Mouse (Mus musculus): ENCODE data around the gene Trio.
A peak's percentile ranks its signal among the peaks of the same experiment; 100 is the strongest.

Trio gene

DNA sequence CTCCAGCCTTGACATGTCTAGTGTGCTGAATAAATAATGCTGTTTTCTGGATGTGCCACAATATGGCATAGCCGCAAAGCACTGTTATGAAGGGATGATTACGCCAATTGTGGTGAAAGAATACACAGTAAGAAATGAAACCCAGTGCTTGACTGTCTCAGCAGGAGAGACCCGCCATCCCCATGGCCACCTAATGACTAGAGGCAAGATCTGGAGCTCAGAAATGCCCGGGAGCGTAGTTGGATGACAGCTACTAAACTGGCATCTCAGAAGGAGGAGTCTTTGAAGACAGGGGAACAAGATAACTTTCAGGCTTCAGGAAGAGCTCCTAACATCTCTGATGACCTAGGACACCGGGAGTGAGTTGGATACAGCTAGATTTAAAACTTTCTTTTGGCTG, 12.0 kb upstream of the Trio start:
- no peak for DNase-seq (ENCODE audit: low read depth, low spot score)

DNA sequence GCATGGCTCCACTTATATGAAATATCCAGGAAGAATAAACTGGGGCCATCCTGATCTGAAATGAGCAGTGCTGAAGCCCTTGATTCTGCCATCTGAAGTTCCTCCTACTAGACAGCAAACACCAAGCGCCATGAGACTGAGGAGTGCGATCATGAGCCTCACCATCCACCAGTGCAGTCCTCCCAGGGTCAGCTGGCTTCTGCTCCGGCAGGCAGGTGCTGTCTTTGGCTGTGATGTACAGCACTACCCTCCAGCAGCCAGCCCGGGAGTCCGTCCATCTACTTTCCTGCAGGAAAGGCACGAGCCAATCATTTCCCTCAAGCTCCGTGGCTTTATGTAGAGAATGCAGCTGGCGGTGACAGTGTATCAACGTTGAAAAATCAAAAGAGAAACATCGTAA, 10.0 kb upstream of the Trio start:
- no peak for DNase-seq (ENCODE audit: low read depth, low spot score)

DNA sequence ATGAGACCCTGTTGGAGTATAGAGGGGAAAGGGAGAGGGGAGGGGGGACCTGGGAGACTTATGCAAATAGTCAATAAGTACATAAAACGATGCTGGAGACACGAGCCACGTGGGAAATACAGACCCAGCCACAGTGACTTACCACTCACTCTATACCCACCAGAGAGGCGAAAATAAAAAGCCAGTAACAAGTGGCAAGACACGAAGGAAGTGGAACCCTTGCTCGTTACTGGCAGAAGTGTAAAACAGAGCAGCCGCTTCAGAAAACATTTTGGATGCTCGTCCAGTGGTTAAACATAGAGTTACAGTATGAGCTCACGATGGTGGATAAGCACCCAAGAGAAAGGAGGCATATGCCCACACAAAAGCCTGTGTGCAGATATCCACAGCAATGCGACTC, 9.0 kb upstream of the Trio start:
- no peak for DNase-seq (ENCODE audit: low read depth, low spot score)

DNA sequence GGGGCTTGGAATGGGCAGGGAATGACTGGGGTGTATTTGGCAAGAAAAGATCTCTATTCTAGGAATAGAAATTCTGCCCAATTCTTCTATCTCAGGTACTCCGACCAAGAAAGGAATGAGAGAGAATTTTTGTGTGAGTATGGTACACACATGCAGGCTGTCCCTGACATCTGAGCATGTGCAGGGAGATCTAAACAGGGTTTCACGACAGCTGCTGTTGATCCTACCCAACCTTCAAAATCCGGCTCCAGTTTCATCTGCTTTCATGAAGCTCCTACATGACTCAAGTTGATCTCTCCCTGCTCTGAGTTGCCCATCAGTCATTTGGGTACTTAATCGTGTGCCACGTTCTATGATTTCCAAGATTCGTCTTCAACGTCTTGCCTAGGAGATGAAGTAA, 3.7 kb upstream of the Trio start:
- DNase-seq (ENCODE audit: low read depth, low spot score), result no peak

- no peak for DNase-seq (ENCODE audit: low read depth, low spot score)
Measured at GRCm38 (mm10) chr15:28028542-28028941, 2.9 kb upstream of the Trio start.

GRCm38 (mm10) chr15:28026167-28026481, 476 bp upstream of the Trio start:
- DNase-seq (ENCODE audit: low read depth, low spot score), result no peak

GRCm38 (mm10) chr15:28024965-28025338, 696 bp downstream of the Trio start:
- no peak for DNase-seq (ENCODE audit: low read depth, low spot score)

- DNase-seq (ENCODE audit: low read depth, low spot score), result no peak
Measured at GRCm38 (mm10) chr15:28024031-28024964, 1.4 kb downstream of the Trio start.

DNA sequence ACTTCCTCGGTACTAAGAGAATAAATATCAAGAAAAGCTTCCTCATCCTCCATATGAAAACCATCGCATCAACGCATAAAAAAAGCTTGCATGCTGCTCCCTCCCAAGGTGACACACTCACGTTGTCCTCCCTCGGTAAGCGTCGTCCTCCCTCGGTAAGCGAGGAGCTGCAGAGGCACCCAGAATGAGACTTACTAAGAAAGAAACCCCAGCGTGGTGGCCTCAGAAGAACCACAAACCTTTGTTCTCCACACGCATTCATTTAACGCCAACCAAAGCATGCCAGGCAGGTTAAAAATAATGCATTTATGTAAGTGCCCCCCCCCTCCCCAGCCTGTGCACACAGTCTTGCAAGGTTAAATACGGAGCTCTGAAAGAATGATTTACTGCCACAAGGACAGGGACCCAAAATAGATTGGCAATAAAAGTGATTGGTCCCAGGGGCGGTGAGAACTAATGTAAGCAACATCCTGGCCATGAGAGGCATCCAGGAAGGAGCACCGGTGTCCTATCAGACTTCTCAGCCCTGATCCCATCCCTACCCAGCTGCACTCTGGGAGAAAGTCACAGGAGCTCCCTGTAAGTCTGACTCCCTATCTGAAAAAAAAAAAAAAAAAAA, 3.9 kb downstream of the Trio start:
- DNase-seq (ENCODE audit: low read depth, low spot score), result no peak

- DNase-seq (ENCODE audit: low read depth, low spot score), result no peak
Measured at GRCm38 (mm10) chr15:28019393-28020070, 6.1 kb downstream of the Trio start.

DNA sequence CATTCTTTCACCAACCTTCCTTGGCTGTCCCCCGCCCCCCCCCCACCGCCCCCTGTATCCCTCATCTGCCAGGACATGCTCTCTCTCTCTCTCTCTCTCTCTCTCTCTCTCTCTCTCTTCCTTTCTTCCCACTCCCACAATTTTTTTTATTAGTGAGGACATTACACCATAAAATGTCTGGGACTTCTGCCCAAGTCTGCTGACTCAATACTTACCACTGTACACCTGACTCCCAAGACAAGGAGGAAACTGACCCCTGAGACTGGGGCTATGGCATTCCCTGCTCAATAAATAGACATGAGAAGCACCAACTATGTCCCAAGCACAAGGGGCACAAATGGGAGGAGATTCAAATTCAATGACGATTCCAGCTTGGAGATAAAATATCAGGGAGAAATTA, 18.1 kb downstream of the Trio start:
- DNase-seq (ENCODE audit: low read depth, low spot score), result no peak

- no peak for DNase-seq (ENCODE audit: low read depth, low spot score)
Measured at GRCm38 (mm10) chr15:28004192-28004767, 21.4 kb downstream of the Trio start.

GRCm38 (mm10) chr15:28002515-28002914, 23.1 kb downstream of the Trio start:
- DNase-seq (ENCODE audit: low read depth, low spot score), result no peak

DNA sequence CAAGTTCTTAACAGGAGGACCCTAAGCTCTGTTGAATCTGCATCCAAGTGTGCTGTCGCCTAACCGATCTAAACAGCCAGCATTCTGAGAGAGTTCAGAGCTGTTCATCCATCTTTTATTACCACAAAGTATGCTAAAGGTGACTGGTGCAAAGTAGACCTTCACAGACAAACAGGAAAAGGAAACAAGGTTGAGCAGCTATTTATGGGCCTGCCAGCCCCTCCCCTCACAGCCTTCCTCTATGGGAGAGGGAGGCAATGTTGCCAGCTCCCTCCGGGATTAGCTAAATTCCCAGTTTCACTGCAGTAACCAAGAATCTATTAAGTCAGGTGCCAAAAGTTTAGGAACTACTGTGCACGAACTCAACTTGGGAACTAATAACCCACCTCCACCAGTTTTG, 24.3 kb downstream of the Trio start:
- DNase-seq (ENCODE audit: low read depth, low spot score), result no peak

DNA sequence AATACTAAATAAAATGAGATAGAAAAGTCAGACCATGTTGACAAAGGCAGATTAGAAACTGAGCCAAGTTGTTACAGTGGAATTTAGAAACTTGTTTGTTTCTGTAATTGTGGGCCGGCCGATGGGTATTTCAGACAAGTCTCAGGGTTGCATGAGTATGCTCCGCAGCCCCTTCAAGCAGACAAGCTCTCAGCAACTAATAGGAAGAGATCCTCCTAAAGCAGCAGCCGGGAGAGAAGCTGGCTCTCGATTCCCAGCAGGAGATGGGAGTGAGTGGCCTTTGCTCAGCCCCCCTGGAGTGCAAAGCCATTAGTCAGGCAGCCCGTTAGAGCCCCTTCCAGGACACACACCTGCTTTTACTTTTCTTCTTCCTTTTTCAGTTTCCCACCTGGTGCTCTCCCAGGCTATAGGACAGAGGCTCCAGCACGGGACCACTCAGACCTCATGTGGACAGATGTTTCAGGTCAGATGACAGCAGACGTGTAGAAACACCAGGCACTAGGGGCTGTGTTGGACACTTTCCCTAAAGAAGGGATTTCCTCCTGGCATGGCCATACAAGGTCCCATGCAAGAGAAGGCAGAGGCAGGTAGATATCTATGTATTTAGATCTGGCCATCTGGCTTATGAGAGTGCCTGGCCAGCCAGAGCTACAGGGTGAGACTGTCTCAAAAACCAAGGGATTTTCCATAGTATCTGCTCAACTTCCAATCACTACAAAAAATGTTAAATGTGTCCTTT, 26.9 kb downstream of the Trio start:
- DNase-seq (ENCODE audit: low read depth, low spot score), result no peak

GRCm38 (mm10) chr15:27997917-27998316, 27.7 kb downstream of the Trio start:
- no peak for DNase-seq (ENCODE audit: low read depth, low spot score)

GRCm38 (mm10) chr15:27997391-27997841, 28.2 kb downstream of the Trio start:
- DNase-seq (ENCODE audit: low read depth, low spot score), result peak; percentile 58

GRCm38 (mm10) chr15:27996750-27997149, 28.9 kb downstream of the Trio start:
- no peak for DNase-seq (ENCODE audit: low read depth, low spot score)

DNA sequence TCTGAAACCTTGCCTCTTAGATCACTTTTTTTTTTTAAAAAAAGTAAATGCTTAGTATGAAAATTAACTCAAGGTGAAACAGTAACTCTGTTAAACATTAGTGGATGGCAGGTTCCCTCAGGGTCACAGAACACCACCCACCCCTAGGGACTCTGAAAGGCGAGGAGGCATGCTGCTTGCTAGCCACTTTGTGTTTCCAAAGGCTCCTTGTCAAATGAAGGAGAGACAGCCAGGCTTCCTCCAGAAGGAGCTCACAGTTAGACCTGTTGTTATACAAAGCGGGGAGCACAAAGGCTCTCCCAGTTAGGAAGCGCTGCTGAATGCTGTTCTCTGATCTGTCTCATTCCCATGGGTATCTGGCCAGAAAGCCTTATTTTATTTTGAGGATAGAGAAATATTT, 30.2 kb downstream of the Trio start:
- no peak for DNase-seq (ENCODE audit: low read depth, low spot score)

GRCm38 (mm10) chr15:27994870-27995269, 30.8 kb downstream of the Trio start:
- no peak for DNase-seq (ENCODE audit: low read depth, low spot score)

DNA sequence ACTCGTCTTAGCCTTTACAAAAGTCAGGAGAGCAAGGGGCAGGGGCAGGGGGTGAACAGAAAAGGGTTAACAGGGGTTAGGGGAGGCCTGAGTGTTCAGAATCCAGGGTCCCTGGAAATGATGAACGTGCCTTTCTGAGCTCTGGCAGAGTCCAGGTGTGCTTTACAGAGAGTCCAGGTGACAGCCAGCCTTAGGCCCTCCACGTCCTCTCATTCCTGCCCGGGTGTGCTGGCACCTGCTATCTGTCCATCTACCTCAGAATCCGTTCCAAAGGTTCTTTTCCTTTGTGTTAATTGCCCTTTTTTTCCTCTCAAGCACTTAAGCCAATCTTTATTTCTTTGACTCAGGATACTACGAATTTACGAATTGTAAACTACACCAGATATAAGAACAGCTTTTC, 32.1 kb downstream of the Trio start:
- no peak for DNase-seq (ENCODE audit: low read depth, low spot score)

DNA sequence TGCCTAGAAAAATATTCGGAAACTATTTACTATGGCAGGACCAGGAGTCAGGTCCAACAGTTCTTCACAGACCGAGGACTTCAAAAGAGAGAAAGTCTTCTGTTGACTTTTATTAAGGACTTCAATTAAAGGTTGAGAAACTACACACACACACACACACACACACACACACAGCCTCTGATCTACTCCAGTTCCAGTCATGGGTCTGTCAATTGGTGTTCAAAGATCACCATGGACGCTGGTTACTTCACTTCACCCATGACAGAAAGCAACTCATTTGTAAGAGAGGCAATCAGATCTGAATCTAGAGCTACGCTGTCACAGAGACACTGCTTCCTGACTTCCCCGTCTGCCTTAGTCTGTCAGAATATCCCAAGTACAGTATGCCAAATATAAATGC, 33.1 kb downstream of the Trio start:
- no peak for DNase-seq (ENCODE audit: low read depth, low spot score)
